Mouse (Mus musculus) small intestine, adult 2 months (tissue): ENCODE results near the gene Scyl2. TPM values are rescaled to one million over a fixed set of nuclear protein-coding genes. Genes with fewer than 3 reads are reported as not detected.

Experiments used
- H3K27ac ChIP-seq: fragments of 200-500 bp; 2 replicates; pipeline ENCODE4 v1.5.1; 2012; ENCODE audit warnings: low read depth, low read length, control low read depth, inconsistent platforms; ENCODE audit not compliant: insufficient read depth
- H3K27me3 ChIP-seq: fragments of 200-500 bp; 2 replicates; pipeline ENCODE4 v1.6.1; 2012; ENCODE audit warnings: mild to moderate bottlenecking, moderate library complexity, low read length, inconsistent platforms; ENCODE audit not compliant: control insufficient read depth, insufficient read depth
- H3K36me3 ChIP-seq: fragments of 200-500 bp; 2 replicates; pipeline ENCODE4 v1.6.1; 2012; ENCODE audit warnings: mild to moderate bottlenecking, low read length, control low read depth, inconsistent platforms; ENCODE audit not compliant: control insufficient read depth, insufficient read depth
- H3K4me1 ChIP-seq: fragments of 200-500 bp; 2 replicates; pipeline ENCODE4 v1.6.1; 2012; ENCODE audit warnings: low read length, inconsistent platforms, mixed read lengths; ENCODE audit not compliant: control insufficient read depth, insufficient read depth, insufficient read length
- H3K4me3 ChIP-seq: fragments of 200-500 bp; 2 replicates; pipeline ENCODE4 v1.5.1; 2012; ENCODE audit warnings: low read depth, mild to moderate bottlenecking, control low read depth, inconsistent platforms, low read length, moderate library complexity
- CTCF ChIP-seq: fragments of 200-500 bp; IDR thresholded peaks from 2 replicates; pipeline ENCODE4 v1.5.1; 2012; ENCODE audit warnings: low read depth, mild to moderate bottlenecking, control low read depth, inconsistent platforms, low read length, moderate library complexity, mixed read lengths; ENCODE audit not compliant: insufficient replicate concordance, insufficient read length; ENCODE audit errors: extremely low read depth
- POLR2A ChIP-seq: fragments of 200-500 bp; IDR thresholded peaks from 2 replicates; pipeline ENCODE4 v1.6.1; 2012; ENCODE audit warnings: low read depth, mild to moderate bottlenecking, control low read depth, inconsistent platforms, low read length, moderate library complexity
- WGBS: fragments of 180-500 bp; shearing (Covaris S2); methylation state at CpG from one replicate; pipeline ENCODE4 v1.1.7; 2018; 5-methylcytosine and 5-hydroxymethylcytosine counted together
- polyA plus RNA-seq: library from polyadenylated mRNA; depleted of rRNA; stranded (reverse); fragments of >200 nt; gene quantifications from 2 replicates; pipeline ENCODE4 v1.2.3, GENCODE M21; 2012

The Scyl2 gene
- polyA plus RNA-seq, 1 experiment = 8.9 TPM

DNA sequence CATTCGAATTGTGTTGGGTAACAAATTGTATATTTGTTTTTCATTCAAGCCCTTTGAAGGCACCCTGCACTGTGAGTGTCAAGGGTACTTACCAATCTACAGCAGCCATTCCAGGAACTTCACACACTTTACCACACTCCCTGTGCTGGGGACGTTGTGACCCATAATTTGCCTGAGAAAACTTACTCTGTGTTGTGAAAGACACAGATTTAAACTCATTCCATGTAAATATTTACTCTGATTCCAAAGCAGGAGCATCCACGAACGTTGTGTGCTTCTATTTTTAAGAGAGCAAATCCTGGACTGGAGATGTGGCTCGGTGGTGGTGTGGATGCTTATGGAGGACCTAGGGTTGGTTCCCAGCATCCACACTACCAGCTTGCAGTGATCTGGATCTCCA, 54.3 kb downstream of the Scyl2 start:
- H3K36me3 ChIP-seq = no peaks in the 10 kb centered on the region
- H3K4me1 ChIP-seq = no peaks in the 10 kb centered on the region
- no peak for TF ChIP-seq CTCF
- TF ChIP-seq POLR2A = no peak
- no peak overlapping the region for H3K4me3 ChIP-seq
- H3K27ac ChIP-seq = no peak overlapping the region
- 58% methylated on average over 5 of the region's 5 CpGs for WGBS
- H3K27me3 ChIP-seq = no peaks in the 10 kb centered on the region

DNA sequence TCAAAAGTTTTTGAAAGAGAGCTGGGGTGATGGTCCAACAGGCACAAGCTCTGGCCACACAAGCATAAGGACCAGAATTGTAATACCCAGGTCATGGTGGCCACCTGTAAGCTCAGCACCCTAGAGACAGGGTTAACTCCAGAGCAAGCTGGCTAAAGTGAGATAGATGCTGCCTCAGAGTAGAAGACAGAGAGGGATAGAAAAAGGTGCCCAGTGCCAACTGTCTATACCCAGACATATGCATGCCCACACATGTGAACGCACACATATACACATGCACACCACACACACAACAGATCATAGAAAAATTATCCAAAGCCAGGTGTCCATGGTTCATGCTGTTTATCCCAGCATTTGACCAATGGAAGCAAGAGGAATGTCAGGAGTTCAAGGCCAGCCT, 55.5 kb downstream of the Scyl2 start:
- H3K27me3 ChIP-seq = no peaks in the 10 kb centered on the region
- no peaks in the 10 kb centered on the region for H3K36me3 ChIP-seq
- no peak overlapping the region for H3K4me3 ChIP-seq
- TF ChIP-seq POLR2A (no peak), CTCF (no peak)
- H3K4me1 ChIP-seq = no peaks in the 10 kb centered on the region
- H3K27ac ChIP-seq = no peak overlapping the region
- 100% methylated on average over 1 of the region's 1 CpGs for WGBS

DNA sequence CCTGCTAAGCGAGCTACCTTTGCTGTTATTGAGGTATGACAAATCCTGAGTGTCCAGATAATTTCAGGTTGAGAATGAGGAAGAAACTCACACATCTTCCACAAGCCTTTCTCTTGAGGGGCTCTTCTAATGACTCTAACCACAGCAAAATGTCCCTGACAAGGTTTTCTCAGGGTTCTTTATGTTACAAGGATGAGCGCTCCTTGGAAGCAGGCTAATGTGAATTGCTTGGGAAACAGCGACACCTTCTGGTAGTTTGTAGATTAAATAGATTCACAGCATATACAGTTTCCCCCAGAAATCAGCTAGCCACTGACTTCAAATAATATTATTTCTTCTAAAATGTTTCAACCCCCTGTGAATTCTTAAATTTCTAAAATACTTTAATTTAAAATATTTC, 56.0 kb downstream of the Scyl2 start:
- TF ChIP-seq POLR2A (no peak), CTCF (no peak)
- no peaks in the 10 kb centered on the region for H3K27me3 ChIP-seq
- 27% methylated on average over 3 of the region's 3 CpGs for WGBS
- no peak overlapping the region for H3K27ac ChIP-seq
- no peak overlapping the region for H3K4me3 ChIP-seq
- no peaks in the 10 kb centered on the region for H3K36me3 ChIP-seq
- H3K4me1 ChIP-seq = no peaks in the 10 kb centered on the region

DNA sequence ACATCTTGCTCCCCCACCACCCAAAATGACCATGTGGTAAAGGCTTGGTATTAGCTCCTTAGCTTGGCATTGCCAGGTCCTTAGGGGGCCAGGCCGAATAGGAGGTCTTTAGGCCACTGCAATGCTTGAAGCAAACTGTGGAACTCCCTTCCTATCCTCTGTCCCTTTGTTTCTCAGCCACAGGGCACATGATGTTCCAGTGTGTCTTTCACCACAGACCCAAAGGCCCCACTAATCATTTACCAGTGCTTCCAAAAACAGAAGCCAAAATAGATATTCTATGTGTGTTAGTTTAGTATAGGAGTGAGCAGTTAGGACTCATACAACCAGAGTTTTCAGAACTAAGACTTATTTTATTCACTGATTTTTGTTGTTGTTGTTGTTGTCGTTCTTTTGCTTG, 59.4 kb downstream of the Scyl2 start:
- no peaks in the 10 kb centered on the region for H3K36me3 ChIP-seq
- TF ChIP-seq POLR2A (no peak), CTCF (no peak)
- H3K4me3 ChIP-seq = no peak overlapping the region
- no peaks in the 10 kb centered on the region for H3K4me1 ChIP-seq
- 89% methylated on average over 2 of the region's 2 CpGs for WGBS
- H3K27ac ChIP-seq = no peak overlapping the region
- H3K27me3 ChIP-seq = no peaks in the 10 kb centered on the region

DNA sequence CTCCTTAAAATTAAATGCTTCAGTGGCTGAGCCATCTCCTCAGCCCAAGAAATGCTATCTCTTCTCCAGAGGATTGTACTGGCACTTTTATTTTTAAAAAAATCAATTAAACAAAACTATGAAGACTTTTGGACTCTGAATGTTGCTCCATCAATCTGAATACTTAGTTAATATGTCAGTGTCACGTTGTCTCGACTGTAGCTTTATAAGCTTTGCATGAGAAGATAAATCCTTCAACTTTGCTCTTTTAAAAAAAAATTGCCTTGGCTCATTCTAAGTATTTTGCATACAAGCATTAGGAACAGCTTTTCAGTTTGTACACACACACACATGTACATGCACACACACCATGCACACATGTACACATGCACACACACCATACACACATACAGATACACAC, 61.9 kb downstream of the Scyl2 start:
- Histone ChIP-seq H3K4me1 (no peaks in the 10 kb centered on the region), H3K27ac (no peak overlapping the region), H3K27me3 (no peaks in the 10 kb centered on the region; the same call in 1 of the 2 replicates), H3K4me3 (no peak overlapping the region), H3K36me3 (no peaks in the 10 kb centered on the region)
- WGBS = 50% methylated on average over 2 of the region's 2 CpGs
- no peak for TF ChIP-seq CTCF

DNA sequence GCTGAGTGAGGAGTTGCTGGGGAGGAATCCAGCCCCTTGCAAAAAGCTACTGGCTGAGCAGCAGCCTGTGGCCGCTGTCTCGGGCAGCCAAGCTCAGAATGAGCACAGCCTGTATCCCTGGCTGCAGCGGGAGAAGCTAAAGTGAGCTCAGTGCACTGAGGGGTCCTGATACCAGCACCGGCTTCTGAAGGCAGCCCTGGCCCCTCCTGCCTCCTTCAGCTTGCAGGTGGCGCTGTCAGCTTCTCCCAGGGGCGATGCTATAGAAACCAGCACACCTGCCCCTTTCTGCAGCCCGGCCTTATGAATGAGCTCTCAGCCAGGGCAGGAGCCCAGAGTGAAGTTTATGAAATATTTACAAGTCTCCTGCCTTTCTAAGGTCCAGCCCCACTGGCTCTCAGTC, 65.0 kb downstream of the Scyl2 start, which contains the start of gene Slc17a8:
Gene Slc17a8 (minus strand): TSS at position 125 of the 400 bp plus-strand sequence.
- H3K27me3 ChIP-seq = no peaks in the 10 kb centered on the region; the same call in 1 of the 2 replicates
- no peaks in the 10 kb centered on the region for H3K4me1 ChIP-seq
- H3K36me3 ChIP-seq = no peaks in the 10 kb centered on the region
- no peak within 1 kb of the TSS for H3K4me3 ChIP-seq
- no peak within 1 kb of the TSS for H3K27ac ChIP-seq
- TF ChIP-seq POLR2A = no peak
- no peak for TF ChIP-seq CTCF
- WGBS = 60% methylated on average over 7 of the region's 7 CpGs

DNA sequence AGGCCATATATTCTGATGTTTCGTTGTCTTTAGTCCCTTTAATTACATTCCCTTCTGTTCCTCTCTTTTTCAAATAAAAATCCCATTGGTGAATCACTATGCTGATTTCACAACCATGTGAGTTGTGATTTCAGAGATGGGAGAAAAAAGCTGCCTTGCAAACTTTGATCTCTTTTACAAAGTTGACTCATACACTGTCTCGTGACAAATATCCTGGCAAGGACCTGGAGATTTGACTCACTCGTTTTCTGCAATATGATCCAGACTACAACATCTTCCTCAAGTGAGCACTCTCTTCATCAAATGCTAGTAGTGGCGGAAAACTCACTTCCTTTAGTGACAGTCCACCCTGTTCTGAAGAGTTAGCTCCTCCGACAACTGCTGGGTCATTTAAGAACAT, 86.8 kb downstream of the Scyl2 start:
- no peak overlapping the region for H3K27ac ChIP-seq
- no peak for TF ChIP-seq POLR2A
- no peak for TF ChIP-seq CTCF
- no peaks in the 10 kb centered on the region for H3K27me3 ChIP-seq
- H3K36me3 ChIP-seq = no peaks in the 10 kb centered on the region
- 67% methylated on average over 5 of the region's 5 CpGs for WGBS
- peaks cover 15% of the 10 kb centered on the region; the same call in 1 of the 2 replicates for H3K4me1 ChIP-seq
- no peak overlapping the region for H3K4me3 ChIP-seq

DNA sequence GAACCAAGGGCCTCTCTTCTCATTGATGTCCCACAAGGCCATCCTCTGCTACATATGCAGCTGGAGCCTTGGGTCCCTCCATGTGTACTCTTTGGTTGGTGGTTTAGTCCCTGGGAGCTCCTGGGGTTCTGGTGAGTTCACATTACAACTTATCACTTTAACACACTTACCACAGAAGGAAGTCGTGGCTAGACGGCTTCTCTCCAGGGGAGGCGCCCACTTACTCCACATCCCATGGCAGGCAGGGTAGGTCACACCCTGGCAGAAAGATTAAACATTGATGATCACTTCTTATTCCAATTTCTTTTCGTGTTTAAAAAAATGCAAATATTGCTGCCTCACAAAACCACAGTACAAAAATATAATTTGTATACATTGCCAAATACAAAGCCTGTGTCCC, 88.8 kb downstream of the Scyl2 start:
- WGBS = 48% methylated on average over 4 of the region's 4 CpGs
- TF ChIP-seq POLR2A (no peak), CTCF (no peak)
- Histone ChIP-seq H3K4me1 (peaks cover 24% of the 10 kb centered on the region; the same call in 1 of the 2 replicates), H3K36me3 (no peaks in the 10 kb centered on the region), H3K27ac (no peak overlapping the region), H3K27me3 (no peaks in the 10 kb centered on the region), H3K4me3 (no peak overlapping the region)
